Mouse (Mus musculus) midbrain, postnatal 0 days (tissue): Measurements from ENCODE around the gene Cntf. TPM values are rescaled to one million over a fixed set of nuclear protein-coding genes. Genes with fewer than 3 reads are reported as not detected.

Experiments used
- ATAC-seq: fragments of 200-750 bp; cut with Nextera tagmentation; 2 replicates; pipeline ENCODE4 v1.8.0; 2017; ENCODE audit warnings: moderate number of reproducible peaks, mild to moderate bottlenecking, moderate TSS enrichment, moderate library complexity; ENCODE audit not compliant: low FRiP score
- DNase-seq: peaks from one replicate; pipeline ENCODE4 v3.0.0-alpha.2; 2015; ENCODE audit warnings: low spot score
- H3K27ac ChIP-seq: fragments of 300-500 bp; sonication (generic); 2 replicates; pipeline ENCODE4 v1.5.1; 2014; ENCODE audit warnings: low read depth, mild to moderate bottlenecking, low read length, mixed read lengths
- H3K27me3 ChIP-seq: fragments of 300-500 bp; sonication (generic); 2 replicates; pipeline ENCODE4 v1.6.1; 2014; ENCODE audit warnings: low read length, control low read depth, mixed read lengths; ENCODE audit not compliant: insufficient read depth
- H3K36me3 ChIP-seq: fragments of 300-500 bp; sonication (generic); 2 replicates; pipeline ENCODE4 v1.6.1; 2014; ENCODE audit warnings: low read length, control low read depth, mixed read lengths; ENCODE audit not compliant: insufficient read depth
- H3K4me1 ChIP-seq: fragments of 300-500 bp; sonication (generic); 2 replicates; pipeline ENCODE4 v1.6.1; 2014; ENCODE audit warnings: mild to moderate bottlenecking, control low read depth, antibody characterized with exemption, low read length, mixed read lengths; ENCODE audit not compliant: insufficient read depth
- H3K4me2 ChIP-seq: fragments of 300-500 bp; sonication (generic); 2 replicates; pipeline ENCODE4 v1.6.1; 2014; ENCODE audit warnings: low read depth, mild to moderate bottlenecking, low read length, mixed read lengths; ENCODE audit not compliant: poor library complexity, severe bottlenecking
- H3K4me3 ChIP-seq: fragments of 300-500 bp; sonication (generic); 2 replicates; pipeline ENCODE4 v1.5.1; 2014; ENCODE audit warnings: low read depth, mild to moderate bottlenecking, low read length, moderate library complexity
- H3K9ac ChIP-seq: fragments of 300-500 bp; sonication (generic); replicated peaks from 2 replicates; pipeline ENCODE4 v1.6.1; 2014; ENCODE audit warnings: mild to moderate bottlenecking, low read length, moderate library complexity, mixed read lengths; ENCODE audit not compliant: poor library complexity, severe bottlenecking
- H3K9me3 ChIP-seq: fragments of 300-500 bp; sonication (generic); 2 replicates; pipeline ENCODE4 v1.6.1; 2016; ENCODE audit warnings: low read length, control low read depth
- CTCF ChIP-seq: IDR thresholded peaks from 2 replicates; pipeline ENCODE4 v1.5.1; 2016; ENCODE audit warnings: antibody characterized with exemption, mild to moderate bottlenecking
- WGBS: fragments of 180-500 bp; shearing (Covaris S2); extraction: QIAGEN DNeasy Blood & Tissue Kit; methylation state at CpG from one replicate; pipeline ENCODE4 v1.1.7; 2014; 5-methylcytosine and 5-hydroxymethylcytosine counted together
- polyA plus RNA-seq: library from polyadenylated mRNA; unstranded; fragments of >200 nt; fragmentation: Nextera tagmentation; extraction: Ambion mirVana; gene quantifications from 2 replicates; pipeline ENCODE4 v1.2.1, GENCODE M21; 2015
- total RNA-seq: library from RNA; depleted of rRNA; stranded (reverse); fragments of >200 nt; gene quantifications from 2 replicates; pipeline ENCODE4 v1.2.3, GENCODE M21; 2014; rRNA removed

Cntf gene
- total and polyA plus RNA-seq, 2 experiments from 2014 or later: 1.0 to 1.5 TPM

GRCm38 (mm10) chr19:12720463-12720862, 45.0 kb downstream of the Cntf start:
- 59% methylated on average over 2 of the region's 2 CpGs for WGBS
- no peaks in the 10 kb centered on the region for H3K9me3 ChIP-seq
- ATAC-seq (no peak), DNase-seq (no peak)
- H3K27me3 ChIP-seq: no peaks in the 10 kb centered on the region
- no peak overlapping the region for H3K27ac ChIP-seq
- H3K36me3 ChIP-seq: no peaks in the 10 kb centered on the region
- H3K4me3 ChIP-seq: no peak overlapping the region
- no peak overlapping the region for H3K9ac ChIP-seq
- H3K4me1 ChIP-seq: no peaks in the 10 kb centered on the region
- H3K4me2 ChIP-seq: no peak overlapping the region
- no peak for TF ChIP-seq CTCF

DNA sequence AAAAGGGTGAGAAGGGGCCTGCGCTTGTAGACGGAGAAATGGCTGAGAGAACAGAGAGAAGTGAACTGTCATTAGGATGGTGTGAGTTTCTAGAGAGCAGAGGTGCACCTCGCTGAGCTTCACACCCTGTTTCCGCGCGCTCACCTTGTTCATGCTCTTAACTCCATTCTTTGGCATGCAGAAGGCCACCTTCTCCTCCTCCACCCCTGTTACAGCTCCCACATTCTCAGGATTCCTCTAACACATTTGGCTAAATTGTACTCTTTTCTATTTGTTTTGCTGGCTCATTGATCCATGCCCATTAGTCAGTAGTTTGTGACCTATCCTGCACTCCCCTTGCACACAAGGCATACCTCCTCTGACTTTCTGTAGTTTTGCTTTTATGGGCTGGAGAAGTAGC, 46.2 kb downstream of the Cntf start:
- Histone ChIP-seq H3K27ac (no peak overlapping the region), H3K36me3 (no peaks in the 10 kb centered on the region), H3K27me3 (no peaks in the 10 kb centered on the region), H3K4me2 (no peak overlapping the region), H3K4me3 (no peak overlapping the region), H3K4me1 (no peaks in the 10 kb centered on the region), H3K9ac (no peak overlapping the region), H3K9me3 (no peaks in the 10 kb centered on the region)
- ATAC-seq (no peak), DNase-seq (no peak)
- no peak for TF ChIP-seq CTCF
- 93% methylated on average over 6 of the region's 6 CpGs for WGBS

Other genes with a start within 250 kb of the Cntf start
- gene Fam111a, start 219.9 kb downstream of the Cntf start, total RNA-seq: 2.3 and 4.2 TPM in 2 replicates
- gene Fam111a, start 219.9 kb downstream of the Cntf start, polyA plus RNA-seq: 2.4 and 2.7 TPM in 2 replicates
- 0.16 and 2.5 TPM in 2 replicates for gene Gm4952, start 165.7 kb downstream of the Cntf start, total RNA-seq
- gene Gm4952, start 165.7 kb downstream of the Cntf start, polyA plus RNA-seq: 0.28 and 0.52 TPM in 2 replicates
- not detected in 2 replicates for gene Glyat, start 132.3 kb downstream of the Cntf start, total RNA-seq
- not detected in 2 replicates for gene Glyat, start 132.3 kb downstream of the Cntf start, polyA plus RNA-seq
- not detected in 2 replicates for gene Olfr1442, start 95.2 kb downstream of the Cntf start, total RNA-seq
- gene Olfr1442, start 95.2 kb downstream of the Cntf start, polyA plus RNA-seq: not detected in 2 replicates
- not detected in 2 replicates for gene Olfr1443, start 87.5 kb downstream of the Cntf start, total RNA-seq
- not detected in 2 replicates for gene Olfr1443, start 87.5 kb downstream of the Cntf start, polyA plus RNA-seq
- not detected in 2 replicates for gene Keg1, start 69.8 kb downstream of the Cntf start, total RNA-seq
- not detected in 2 replicates for gene Keg1, start 69.8 kb downstream of the Cntf start, polyA plus RNA-seq
- gene Zfp91, start 30.5 kb upstream of the Cntf start, total RNA-seq: 52.5 and 56.5 TPM in 2 replicates
- gene Zfp91, start 30.5 kb upstream of the Cntf start, polyA plus RNA-seq: 10.4 and 12.8 TPM in 2 replicates
- gene Lpxn, start 30.6 kb upstream of the Cntf start, total RNA-seq: 1.0 and 1.9 TPM in 2 replicates
- gene Lpxn, start 30.6 kb upstream of the Cntf start, polyA plus RNA-seq: 0.77 and 0.96 TPM in 2 replicates
- not detected in 2 replicates for gene Gm5244, start 81.0 kb upstream of the Cntf start, total RNA-seq
- gene Gm5244, start 81.0 kb upstream of the Cntf start, polyA plus RNA-seq: not detected in 2 replicates
- not detected in 2 replicates for gene Olfr1444, start 91.7 kb upstream of the Cntf start, total RNA-seq
- gene Olfr1444, start 91.7 kb upstream of the Cntf start, polyA plus RNA-seq: not detected in 2 replicates
- not detected in 2 replicates for gene Olfr1445, start 118.2 kb upstream of the Cntf start, total RNA-seq
- gene Olfr1445, start 118.2 kb upstream of the Cntf start, polyA plus RNA-seq: not detected in 2 replicates
- gene Olfr1446, start 127.9 kb upstream of the Cntf start, total RNA-seq: not detected in 2 replicates
- not detected in 2 replicates for gene Olfr1446, start 127.9 kb upstream of the Cntf start, polyA plus RNA-seq
- not detected in 2 replicates for gene Olfr1447, start 138.1 kb upstream of the Cntf start, total RNA-seq
- not detected in 2 replicates for gene Olfr1447, start 138.1 kb upstream of the Cntf start, polyA plus RNA-seq
- not detected in 2 replicates for gene Olfr1448, start 158.8 kb upstream of the Cntf start, total RNA-seq
- not detected in 2 replicates for gene Olfr1448, start 158.8 kb upstream of the Cntf start, polyA plus RNA-seq
- gene Olfr1449, start 165.2 kb upstream of the Cntf start, total RNA-seq: not detected in 2 replicates
- gene Olfr1449, start 165.2 kb upstream of the Cntf start, polyA plus RNA-seq: not detected in 2 replicates
- not detected in 2 replicates for gene Olfr1450, start 184.6 kb upstream of the Cntf start, total RNA-seq
- not detected in 2 replicates for gene Olfr1450, start 184.6 kb upstream of the Cntf start, polyA plus RNA-seq
- gene Olfr1451, start 229.4 kb upstream of the Cntf start, total RNA-seq: not detected in 2 replicates
- not detected in 2 replicates for gene Olfr1451, start 229.4 kb upstream of the Cntf start, polyA plus RNA-seq